Mouse (Mus musculus): ENCODE data around the gene Armt1. TPM values are rescaled to one million over a fixed set of nuclear protein-coding genes. Genes with fewer than 3 reads are reported as not detected.

Armt1 gene
- polyA plus RNA-seq (2012; rRNA removed): 21.1 and 22.6 TPM in 2 replicates

GRCm38 (mm10) chr10:4432123-4432931, at the start of gene Armt1, which contains the start of gene Rmnd1:
Gene Armt1 (plus strand): TSS chr10:4432467.
Gene Rmnd1 (minus strand): TSS chr10:4432388.
- peak; percentile 85 for TF ChIP-seq POLR2A (IDR thresholded peaks at IDR 0.05; ENCODE audit: extremely low read depth, insufficient read depth, low read length)
- no peak for TF ChIP-seq CTCF (IDR thresholded peaks at IDR 0.05; ENCODE audit: extremely low read depth, insufficient read depth, low read length)
- Histone ChIP-seq H3K4me3 (ENCODE audit: insufficient read depth, low read length) (peak within 1 kb of the TSS; percentile 82), H3K4me1 (ENCODE audit: control insufficient read depth, insufficient read depth, low read length) (peaks cover 9% of the 10 kb centered on the region), H3K27ac (ENCODE audit: insufficient read depth, low read length) (peak within 1 kb of the TSS; percentile 89)

- Histone ChIP-seq H3K4me3 (ENCODE audit: insufficient read depth, low read length) (no peak overlapping the region), H3K27ac (ENCODE audit: insufficient read depth, low read length) (no peak overlapping the region), H3K4me1 (ENCODE audit: control insufficient read depth, insufficient read depth, low read length) (peaks cover 6% of the 10 kb centered on the region)
- TF ChIP-seq POLR2A (IDR thresholded peaks at IDR 0.05; ENCODE audit: extremely low read depth, insufficient read depth, low read length): no peak
- no peak for TF ChIP-seq CTCF (IDR thresholded peaks at IDR 0.05; ENCODE audit: extremely low read depth, insufficient read depth, low read length)
Observed at GRCm38 (mm10) chr10:4384244-4384643, 48.0 kb upstream of the Armt1 start.

GRCm38 (mm10) chr10:4386609-4387591, 45.4 kb upstream of the Armt1 start:
- Histone ChIP-seq H3K27ac (ENCODE audit: insufficient read depth, low read length) (peak overlapping the region; percentile 99), H3K4me3 (ENCODE audit: insufficient read depth, low read length) (peak overlapping the region; percentile 74), H3K4me1 (ENCODE audit: control insufficient read depth, insufficient read depth, low read length) (peaks cover 11% of the 10 kb centered on the region)
- TF ChIP-seq POLR2A (IDR thresholded peaks at IDR 0.05; ENCODE audit: extremely low read depth, insufficient read depth, low read length) (peak; percentile 86), CTCF (IDR thresholded peaks at IDR 0.05; ENCODE audit: extremely low read depth, insufficient read depth, low read length) (no peak)

- peak within 1 kb of the TSS; percentile 74 for H3K4me3 ChIP-seq (ENCODE audit: insufficient read depth, low read length)
- H3K27ac ChIP-seq (ENCODE audit: insufficient read depth, low read length): peak within 1 kb of the TSS; percentile 99
- H3K4me1 ChIP-seq (ENCODE audit: control insufficient read depth, insufficient read depth, low read length): peaks cover 11% of the 10 kb centered on the region
- no peak for TF ChIP-seq POLR2A (IDR thresholded peaks at IDR 0.05; ENCODE audit: extremely low read depth, insufficient read depth, low read length)
- no peak for TF ChIP-seq CTCF (IDR thresholded peaks at IDR 0.05; ENCODE audit: extremely low read depth, insufficient read depth, low read length)
Observed at GRCm38 (mm10) chr10:4387701-4388383, 44.4 kb upstream of the Armt1 start, which contains the start of gene Zbtb2. Gene Zbtb2 (minus strand): TSS chr10:4388108.

GRCm38 (mm10) chr10:4388384-4388745, 43.9 kb upstream of the Armt1 start:
- H3K27ac ChIP-seq (ENCODE audit: insufficient read depth, low read length): peak overlapping the region; percentile 43; the same call in 1 of the 2 replicates
- H3K4me3 ChIP-seq (ENCODE audit: insufficient read depth, low read length): peak overlapping the region; percentile 74
- H3K4me1 ChIP-seq (ENCODE audit: control insufficient read depth, insufficient read depth, low read length): peaks cover 13% of the 10 kb centered on the region
- TF ChIP-seq CTCF (IDR thresholded peaks at IDR 0.05; ENCODE audit: extremely low read depth, insufficient read depth, low read length) (no peak), POLR2A (IDR thresholded peaks at IDR 0.05; ENCODE audit: extremely low read depth, insufficient read depth, low read length) (no peak)

- peak overlapping the region; percentile 74 for H3K4me3 ChIP-seq (ENCODE audit: insufficient read depth, low read length)
- H3K4me1 ChIP-seq (ENCODE audit: control insufficient read depth, insufficient read depth, low read length): peaks cover 13% of the 10 kb centered on the region
- no peak overlapping the region for H3K27ac ChIP-seq (ENCODE audit: insufficient read depth, low read length)
- no peak for TF ChIP-seq POLR2A (IDR thresholded peaks at IDR 0.05; ENCODE audit: extremely low read depth, insufficient read depth, low read length)
- no peak for TF ChIP-seq CTCF (IDR thresholded peaks at IDR 0.05; ENCODE audit: extremely low read depth, insufficient read depth, low read length)
Observed at GRCm38 (mm10) chr10:4389036-4389435, 43.2 kb upstream of the Armt1 start.

- H3K27ac ChIP-seq (ENCODE audit: insufficient read depth, low read length): no peak overlapping the region
- H3K4me1 ChIP-seq (ENCODE audit: control insufficient read depth, insufficient read depth, low read length): peaks cover 13% of the 10 kb centered on the region
- TF ChIP-seq POLR2A (IDR thresholded peaks at IDR 0.05; ENCODE audit: extremely low read depth, insufficient read depth, low read length) (no peak), CTCF (IDR thresholded peaks at IDR 0.05; ENCODE audit: extremely low read depth, insufficient read depth, low read length) (no peak)
- H3K4me3 ChIP-seq (ENCODE audit: insufficient read depth, low read length): peak overlapping the region; percentile 74
Observed at GRCm38 (mm10) chr10:4389461-4390112, 42.7 kb upstream of the Armt1 start.

GRCm38 (mm10) chr10:4390550-4390949, 41.7 kb upstream of the Armt1 start:
- no peak overlapping the region; the same call in 1 of the 2 replicates for H3K4me3 ChIP-seq (ENCODE audit: insufficient read depth, low read length)
- TF ChIP-seq CTCF (IDR thresholded peaks at IDR 0.05; ENCODE audit: extremely low read depth, insufficient read depth, low read length) (no peak), POLR2A (IDR thresholded peaks at IDR 0.05; ENCODE audit: extremely low read depth, insufficient read depth, low read length) (no peak)
- H3K4me1 ChIP-seq (ENCODE audit: control insufficient read depth, insufficient read depth, low read length): peaks cover 18% of the 10 kb centered on the region
- H3K27ac ChIP-seq (ENCODE audit: insufficient read depth, low read length): no peak overlapping the region

Measured in cortical plate, adult 2 months (tissue).